Mouse (Mus musculus): ENCODE results near the gene Higd1c. TPM values are rescaled to one million over a fixed set of nuclear protein-coding genes. Genes with fewer than 3 reads are reported as not detected.

Gene Higd1c
- total RNA-seq, 2 experiments from 2014 or later = not detected

- no peak for ATAC-seq (replicated peaks; ENCODE audit: low FRiP score, poor library complexity, severe bottlenecking)
Observed at GRCm38 (mm10) chr15:100424396-100425122, 60.2 kb downstream of the Higd1c start, which contains the start of gene Slc11a2. Gene Slc11a2, minus strand, starts transcription at chr15:100425072.

GRCm38 (mm10) chr15:100428296-100428905, 64.1 kb downstream of the Higd1c start:
- ATAC-seq (replicated peaks; ENCODE audit: low FRiP score, poor library complexity, severe bottlenecking) = no peak

- no peak for ATAC-seq (replicated peaks; ENCODE audit: low FRiP score, poor library complexity, severe bottlenecking)
Observed at GRCm38 (mm10) chr15:100429959-100430565, 65.7 kb downstream of the Higd1c start.

- peak; percentile 76 for ATAC-seq (replicated peaks; ENCODE audit: low FRiP score, poor library complexity, severe bottlenecking)
Observed at GRCm38 (mm10) chr15:100433234-100433633, 68.9 kb downstream of the Higd1c start.

Other genes starting within 250 kb of the Higd1c start
- gene Atf1, start 136.7 kb upstream of the Higd1c start, total RNA-seq (2015; ENCODE audit: low replicate concordance) = 101 and 105 TPM in 2 replicates
- 120 and 131 TPM in 2 replicates for gene Atf1, start 136.7 kb upstream of the Higd1c start, total RNA-seq (2017; ENCODE audit: low replicate concordance)
- not detected in 2 replicates for gene Tmprss12, start 83.7 kb upstream of the Higd1c start, total RNA-seq (2015; ENCODE audit: low replicate concordance)
- not detected in 2 replicates for gene Tmprss12, start 83.7 kb upstream of the Higd1c start, total RNA-seq (2017; ENCODE audit: low replicate concordance)
- gene Mettl7a1, start 60.4 kb upstream of the Higd1c start, total RNA-seq (2015; ENCODE audit: low replicate concordance) = 36.4 and 54.1 TPM in 2 replicates
- 117 and 127 TPM in 2 replicates for gene Mettl7a1, start 60.4 kb upstream of the Higd1c start, total RNA-seq (2017; ENCODE audit: low replicate concordance)
- gene Mettl7a3, start 29.6 kb upstream of the Higd1c start, total RNA-seq (2015; ENCODE audit: low replicate concordance) = not detected in 2 replicates
- gene Mettl7a3, start 29.6 kb upstream of the Higd1c start, total RNA-seq (2017; ENCODE audit: low replicate concordance) = not detected in 2 replicates
- not detected in 2 replicates for gene Methig1, start 11.4 kb upstream of the Higd1c start, total RNA-seq (2015; ENCODE audit: low replicate concordance)
- gene Methig1, start 11.4 kb upstream of the Higd1c start, total RNA-seq (2017; ENCODE audit: low replicate concordance) = 0.91 TPM in 1 of 2 replicates, not detected in the other
- not detected in 2 replicates for gene Mettl7a2, start 11.3 kb upstream of the Higd1c start, total RNA-seq (2015; ENCODE audit: low replicate concordance)
- not detected in 2 replicates for gene Mettl7a2, start 11.3 kb upstream of the Higd1c start, total RNA-seq (2017; ENCODE audit: low replicate concordance)
- not detected in 2 replicates for gene Gm5475, start 57.6 kb downstream of the Higd1c start, total RNA-seq (2015; ENCODE audit: low replicate concordance)
- 0.51 TPM in 1 of 2 replicates, not detected in the other for gene Gm5475, start 57.6 kb downstream of the Higd1c start, total RNA-seq (2017; ENCODE audit: low replicate concordance)
- 119 and 142 TPM in 2 replicates for gene Slc11a2, start 60.5 kb downstream of the Higd1c start, total RNA-seq (2015; ENCODE audit: low replicate concordance)
- gene Slc11a2, start 60.5 kb downstream of the Higd1c start, total RNA-seq (2017; ENCODE audit: low replicate concordance) = 109 and 145 TPM in 2 replicates
- gene Letmd1, start 104.5 kb downstream of the Higd1c start, total RNA-seq (2015; ENCODE audit: low replicate concordance) = 4.3 and 8.8 TPM in 2 replicates
- gene Letmd1, start 104.5 kb downstream of the Higd1c start, total RNA-seq (2017; ENCODE audit: low replicate concordance) = 4.4 and 4.5 TPM in 2 replicates
- not detected in 2 replicates for gene Csrnp2, start 130.9 kb downstream of the Higd1c start, total RNA-seq (2015; ENCODE audit: low replicate concordance)
- 0.26 TPM in 1 of 2 replicates, not detected in the other for gene Csrnp2, start 130.9 kb downstream of the Higd1c start, total RNA-seq (2017; ENCODE audit: low replicate concordance)
- gene Tfcp2, start 187.5 kb downstream of the Higd1c start, total RNA-seq (2015; ENCODE audit: low replicate concordance) = 5.0 and 17.7 TPM in 2 replicates
- gene Tfcp2, start 187.5 kb downstream of the Higd1c start, total RNA-seq (2017; ENCODE audit: low replicate concordance) = 17.1 and 21.6 TPM in 2 replicates
- 3.2 and 4.6 TPM in 2 replicates for gene Pou6f1, start 235.4 kb downstream of the Higd1c start, total RNA-seq (2015; ENCODE audit: low replicate concordance)
- 1.7 TPM in 1 of 2 replicates, not detected in the other for gene Pou6f1, start 235.4 kb downstream of the Higd1c start, total RNA-seq (2017; ENCODE audit: low replicate concordance)